In the genomic region with DNA sequence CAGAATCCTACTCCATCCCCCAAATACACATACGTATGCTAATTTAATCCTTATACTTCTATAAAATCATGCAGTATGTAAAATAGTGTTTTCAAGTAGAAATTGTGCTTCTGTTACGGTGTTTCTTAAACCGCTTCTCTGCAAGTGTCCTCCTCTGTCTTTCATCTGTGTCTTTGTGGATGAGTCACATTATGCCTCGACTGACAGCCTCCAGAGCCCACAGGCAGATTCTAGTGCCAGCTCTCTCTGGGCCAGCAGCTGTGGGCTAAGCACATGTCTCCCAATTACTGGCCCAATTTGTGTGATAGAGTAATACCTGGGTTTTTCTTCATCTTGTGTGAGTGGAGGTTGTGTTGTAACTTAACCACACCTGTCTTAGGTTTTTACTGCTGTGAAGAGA, we compare ENCODE assay signal across 12 mouse cellular contexts.
"Had no signal": no experiment of that assay in that cellular context is flagged by ENCODE, and none has a peak within 500 bp of the region (broad histone marks: within the 10 kb centered on the region; RNA-seq: fewer than 3 reads in every experiment).

No protein-coding gene starts in this region.

- DNase-seq: retina, postnatal 1 day; right cerebral cortex, adult 18-20 months; right cerebral cortex, postnatal 14 days; right cerebral cortex, postnatal 25 days; right cerebral cortex, postnatal 4 days; spleen, adult 18-20 months; thymus, adult 18-20 months; thymus, adult 2 months; thymus, postnatal 14 days; thymus, postnatal 25 days; thymus, postnatal 36 days; thymus, postnatal 4 days had no signal
